Mouse (Mus musculus) heart, embryonic 15.5 days (tissue): ENCODE data around the gene Pnma5. TPM values are rescaled to one million over a fixed set of nuclear protein-coding genes. Genes with fewer than 3 reads are reported as not detected.
"Not testable (repeated sequence)": the region's sequence is repeated elsewhere in the genome, so short reads cannot be mapped to it uniquely, and the experiment has no call there.

Experiments used
- ATAC-seq: fragments of 200-750 bp; cut with Nextera tagmentation; replicated peaks from 2 replicates; pipeline ENCODE4 v1.8.0; 2017; ENCODE audit warnings: low read depth, moderate TSS enrichment; ENCODE audit not compliant: insufficient number of reproducible peaks, insufficient read depth, low FRiP score
- H3K27ac ChIP-seq: fragments of 300-500 bp; sonication (generic); 2 replicates; pipeline ENCODE4 v1.5.1; 2015; ENCODE audit warnings: mild to moderate bottlenecking, inconsistent platforms
- H3K27me3 ChIP-seq: fragments of 300-500 bp; sonication (generic); 2 replicates; pipeline ENCODE4 v1.6.1; 2015; ENCODE audit warnings: inconsistent platforms
- H3K36me3 ChIP-seq: fragments of 300-500 bp; sonication (generic); 2 replicates; pipeline ENCODE4 v1.6.1; 2015; ENCODE audit warnings: mild to moderate bottlenecking, inconsistent platforms
- H3K4me1 ChIP-seq: fragments of 300-500 bp; sonication (generic); replicated peaks from 2 replicates; pipeline ENCODE4 v1.6.1; 2015; ENCODE audit warnings: inconsistent platforms
- H3K4me2 ChIP-seq: fragments of 300-500 bp; sonication (generic); 2 replicates; pipeline ENCODE4 v1.6.1; 2015; ENCODE audit warnings: inconsistent platforms, mild to moderate bottlenecking, moderate library complexity
- H3K4me3 ChIP-seq: fragments of 300-500 bp; sonication (generic); 2 replicates; pipeline ENCODE4 v1.5.1; 2015; ENCODE audit warnings: mild to moderate bottlenecking, inconsistent platforms
- H3K9ac ChIP-seq: fragments of 300-500 bp; sonication (generic); 2 replicates; pipeline ENCODE4 v1.6.1; 2015; ENCODE audit warnings: mild to moderate bottlenecking, inconsistent platforms
- H3K9me3 ChIP-seq: fragments of 300-500 bp; sonication (generic); replicated peaks from 2 replicates; pipeline ENCODE4 v1.6.1; 2016; ENCODE audit warnings: inconsistent platforms
- WGBS: fragments of 180-500 bp; shearing (Covaris S2); methylation state at CpG from one replicate; pipeline ENCODE4 v1.1.7; 2015; ENCODE audit warnings: mixed read lengths; 5-methylcytosine and 5-hydroxymethylcytosine counted together
- polyA plus RNA-seq: library from polyadenylated mRNA; unstranded; fragments of >200 nt; fragmentation: Nextera tagmentation; extraction: Ambion mirVana; gene quantifications from 2 replicates; pipeline ENCODE4 v1.2.1, GENCODE M21; 2015

Pnma5 gene
- 0.10 TPM in 1 of 2 replicates, not detected in the other for polyA plus RNA-seq

DNA sequence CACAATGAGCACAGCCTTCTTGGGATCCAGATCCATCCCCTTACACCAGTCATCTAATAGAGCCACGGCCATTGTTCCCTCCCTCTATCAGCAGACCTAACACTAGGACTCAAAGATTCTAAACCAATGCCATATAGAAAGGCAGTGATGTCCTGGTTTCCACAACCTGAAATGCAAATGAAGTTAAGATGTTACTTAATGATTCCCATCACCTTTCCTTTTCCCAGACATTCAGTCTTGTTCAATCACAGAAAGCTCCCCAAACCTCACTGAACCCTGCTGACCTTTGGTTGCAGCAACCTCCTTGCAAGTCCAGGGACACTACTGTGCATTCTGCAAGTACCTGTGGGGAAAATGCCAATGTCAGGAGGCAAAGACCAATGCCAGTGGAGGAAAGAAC lies at the start of gene Pnma5:
Gene Pnma5, minus strand, starts transcription at position 101 of the 400 bp plus-strand sequence.
- 72% methylated on average over 1 of the region's 1 CpGs for WGBS
- Histone ChIP-seq H3K27ac (no peak within 1 kb of the TSS), H3K36me3 (no peaks in the 10 kb centered on the region), H3K4me1 (no peaks in the 10 kb centered on the region), H3K4me2 (no peak within 1 kb of the TSS), H3K4me3 (no peak within 1 kb of the TSS), H3K9me3 (no peaks in the 10 kb centered on the region), H3K9ac (no peak within 1 kb of the TSS), H3K27me3 (peaks cover 8% of the 10 kb centered on the region; the same call in 1 of the 2 replicates)
- no peak for ATAC-seq

DNA sequence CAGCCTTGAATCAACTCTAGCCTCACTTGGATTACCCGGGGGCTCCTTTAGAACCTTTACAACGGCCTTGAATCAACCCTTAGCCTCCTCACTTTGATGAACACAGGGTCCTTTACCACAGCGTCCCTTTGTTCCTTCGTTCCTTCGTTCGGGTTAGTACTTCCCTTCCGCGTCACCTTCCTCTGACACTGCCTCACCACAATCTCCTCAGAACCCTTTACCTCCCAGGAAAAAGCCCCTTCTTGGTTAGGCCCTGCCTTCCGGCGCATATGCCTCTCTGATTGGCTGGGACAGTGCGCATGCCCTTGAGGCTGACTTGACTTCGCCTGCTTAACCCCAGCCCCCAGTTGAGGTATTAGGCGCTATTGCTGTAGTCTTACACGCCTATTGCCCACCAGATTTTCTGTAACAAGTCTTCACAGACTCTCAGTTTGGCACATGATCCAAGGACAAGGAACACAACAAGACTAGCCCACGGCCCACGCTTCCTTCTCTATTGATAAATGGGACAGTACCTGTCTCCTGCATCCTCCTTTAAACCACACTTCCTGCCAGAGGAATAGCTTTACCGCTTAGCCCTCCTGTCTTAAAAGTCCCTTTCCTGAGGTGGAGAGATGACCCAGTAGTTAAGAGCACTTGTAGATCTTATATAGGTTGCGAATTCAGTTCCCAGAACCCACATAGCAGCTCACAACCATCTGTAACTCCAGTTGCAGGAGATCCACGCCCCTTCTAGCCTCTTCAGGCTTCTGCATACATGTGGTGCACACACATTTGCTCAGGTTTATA lies 45.6 kb upstream of the Pnma5 start, which contains the start of gene Xlr4a:
Gene Xlr4a, minus strand, starts transcription at position 212 of the 789 bp plus-strand sequence.
- not testable (repeated sequence) for H3K9ac ChIP-seq, ATAC-seq
- 75% methylated on average over 19 of the region's 19 CpGs for WGBS

DNA sequence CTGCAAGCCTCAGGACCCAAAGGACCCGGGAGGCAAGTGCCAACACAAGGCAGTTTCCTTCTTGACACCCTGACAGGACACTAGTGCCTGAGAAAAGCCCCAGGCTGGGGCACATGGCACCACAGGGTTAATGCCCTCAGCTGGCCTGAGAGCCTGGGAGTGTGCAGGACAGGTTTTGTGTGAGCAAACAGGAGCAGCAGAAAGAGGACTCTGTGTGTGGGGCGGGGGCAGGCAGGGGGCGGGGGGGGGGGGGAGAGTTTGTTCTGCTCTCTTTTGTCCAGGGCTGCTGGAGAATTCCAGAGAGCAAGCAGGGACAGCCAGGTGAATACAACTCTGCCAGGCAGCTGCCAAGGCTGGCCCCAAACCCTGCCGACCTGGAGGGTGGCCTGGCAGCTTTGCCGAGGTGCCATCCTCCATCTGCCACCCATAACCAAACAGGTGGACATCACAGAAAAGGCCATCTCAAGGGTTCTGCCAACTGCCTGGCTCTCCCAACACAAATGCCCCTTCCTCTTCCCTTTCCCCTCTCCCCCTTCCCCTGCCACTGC lies 29.9 kb upstream of the Pnma5 start:
- not testable (repeated sequence) for H3K4me2 ChIP-seq, H3K4me1 ChIP-seq, H3K9me3 ChIP-seq, ATAC-seq, H3K9ac ChIP-seq, H3K4me3 ChIP-seq, H3K36me3 ChIP-seq, H3K27ac ChIP-seq
- 20% methylated on average over 1 of the region's 5 CpGs for WGBS
- peaks cover 18% of the 10 kb centered on the region for H3K27me3 ChIP-seq

More for the DNA sequence above, 45.6 kb upstream of the Pnma5 start, which contains the start of gene Xlr4a:
- not testable (repeated sequence) for H3K9me3 ChIP-seq, H3K27ac ChIP-seq, H3K4me3 ChIP-seq, H3K4me1 ChIP-seq, H3K4me2 ChIP-seq, H3K36me3 ChIP-seq, H3K27me3 ChIP-seq

DNA sequence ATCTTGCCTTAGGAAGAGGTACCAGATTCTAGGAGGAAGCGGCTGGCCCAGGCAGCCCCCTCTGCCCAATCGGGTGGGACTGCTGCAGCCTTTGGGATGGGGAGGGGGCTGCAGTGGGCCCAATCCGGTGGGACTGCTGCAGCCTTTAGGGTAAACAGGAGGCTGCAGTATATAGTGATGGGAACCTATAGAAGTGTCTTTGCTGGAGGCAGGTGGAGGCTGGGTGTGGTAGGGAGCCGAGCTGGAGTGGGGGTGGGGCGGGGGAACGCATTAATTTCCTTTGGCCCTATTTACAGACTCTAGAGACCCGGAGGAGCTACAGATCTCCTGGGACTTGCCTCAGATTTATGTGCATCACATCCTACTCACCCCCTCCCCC lies 27.5 kb upstream of the Pnma5 start, which contains the start of gene Pnma3:
Gene Pnma3, plus strand, starts transcription at position 373 of the 379 bp plus-strand sequence.
- WGBS = 27% methylated on average over 7 of the region's 7 CpGs
- H3K4me2 ChIP-seq = peak within 1 kb of the TSS; percentile 45
- H3K4me3 ChIP-seq = no peak within 1 kb of the TSS; the same call in 1 of the 2 replicates
- no peaks in the 10 kb centered on the region for H3K9me3 ChIP-seq
- H3K27ac ChIP-seq = no peak within 1 kb of the TSS
- H3K36me3 ChIP-seq = no peaks in the 10 kb centered on the region
- peaks cover 18% of the 10 kb centered on the region for H3K27me3 ChIP-seq
- no peak within 1 kb of the TSS for H3K9ac ChIP-seq
- no peak for ATAC-seq
- H3K4me1 ChIP-seq = peaks cover 5% of the 10 kb centered on the region; the same call in 1 of the 2 replicates

DNA sequence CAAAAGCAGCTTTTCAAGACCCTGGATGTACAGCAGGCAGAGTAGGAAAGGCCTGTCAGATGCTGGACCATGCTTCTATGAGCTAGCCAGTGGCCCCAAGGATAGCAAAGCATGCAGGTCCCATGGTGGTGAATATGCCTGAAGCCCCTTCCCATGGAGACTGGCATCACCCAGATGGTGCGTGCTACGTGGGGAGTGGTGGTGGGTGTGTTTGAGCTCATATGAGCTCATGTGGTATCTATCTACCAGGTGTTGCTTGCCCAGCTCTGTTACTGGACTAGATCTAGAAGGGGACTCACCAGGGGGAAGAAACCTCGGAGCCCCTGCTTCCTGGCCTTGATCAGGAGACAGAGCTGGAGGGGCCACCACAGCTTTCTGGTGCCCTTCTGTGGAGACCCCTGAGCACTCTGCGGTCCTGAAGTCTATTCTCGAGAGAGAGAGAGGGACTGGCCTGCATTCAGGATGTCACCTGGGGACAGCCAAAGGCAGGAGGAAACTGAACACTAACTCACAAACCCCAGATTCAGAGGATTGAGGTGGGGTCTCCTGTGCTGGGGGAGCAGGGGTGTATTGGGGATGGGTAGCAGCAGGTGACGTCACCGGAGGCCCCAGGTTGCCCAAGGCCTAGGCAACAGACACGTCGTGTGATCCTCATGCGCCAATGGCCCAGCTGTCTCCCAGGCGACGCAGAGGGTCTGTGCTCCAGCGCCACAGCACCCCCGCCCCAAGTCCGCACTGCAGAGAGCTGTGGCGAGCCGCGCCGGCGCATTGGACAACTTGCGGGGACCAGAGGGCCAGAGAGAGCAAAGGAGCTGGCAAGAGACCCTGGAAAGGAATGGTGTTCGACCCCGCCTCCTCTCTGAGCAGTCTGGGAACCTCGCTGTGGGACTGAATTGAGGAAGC lies 26.9 kb upstream of the Pnma5 start:
- no peaks in the 10 kb centered on the region for H3K36me3 ChIP-seq
- ATAC-seq = no peak
- H3K4me2 ChIP-seq = peak overlapping the region; percentile 45
- no peak overlapping the region for H3K9ac ChIP-seq
- no peak overlapping the region; the same call in 1 of the 2 replicates for H3K4me3 ChIP-seq
- WGBS = 34% methylated on average over 23 of the region's 24 CpGs
- peaks cover 5% of the 10 kb centered on the region; the same call in 1 of the 2 replicates for H3K4me1 ChIP-seq
- H3K27me3 ChIP-seq = peaks cover 18% of the 10 kb centered on the region
- no peaks in the 10 kb centered on the region for H3K9me3 ChIP-seq
- H3K27ac ChIP-seq = no peak overlapping the region

DNA sequence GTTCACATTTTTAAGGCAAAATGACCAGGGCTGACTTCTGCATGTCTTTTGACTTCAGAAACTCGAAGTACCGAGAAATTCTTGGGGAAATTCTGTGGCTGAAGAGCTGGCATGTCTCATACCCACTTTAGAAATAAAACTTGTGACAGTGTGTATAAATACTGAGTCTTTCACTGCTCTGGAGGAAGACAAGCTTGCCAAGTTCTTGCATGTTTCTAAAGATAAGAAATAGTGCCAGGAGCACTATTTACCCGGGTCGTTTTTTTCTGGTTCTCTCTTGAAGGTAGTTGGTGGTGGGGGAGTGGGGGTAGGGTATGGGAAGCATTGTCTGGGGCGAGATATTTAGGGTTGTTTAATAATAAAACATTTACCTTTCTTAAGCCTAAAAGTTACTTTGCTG lies 25.4 kb upstream of the Pnma5 start:
- no peak for ATAC-seq
- WGBS = 27% methylated on average over 5 of the region's 5 CpGs
- Histone ChIP-seq H3K9ac (no peak overlapping the region), H3K4me2 (no peak overlapping the region), H3K27ac (no peak overlapping the region), H3K4me3 (no peak overlapping the region), H3K27me3 (peaks cover 18% of the 10 kb centered on the region), H3K36me3 (no peaks in the 10 kb centered on the region), H3K4me1 (peaks cover 5% of the 10 kb centered on the region; the same call in 1 of the 2 replicates), H3K9me3 (no peaks in the 10 kb centered on the region)

DNA sequence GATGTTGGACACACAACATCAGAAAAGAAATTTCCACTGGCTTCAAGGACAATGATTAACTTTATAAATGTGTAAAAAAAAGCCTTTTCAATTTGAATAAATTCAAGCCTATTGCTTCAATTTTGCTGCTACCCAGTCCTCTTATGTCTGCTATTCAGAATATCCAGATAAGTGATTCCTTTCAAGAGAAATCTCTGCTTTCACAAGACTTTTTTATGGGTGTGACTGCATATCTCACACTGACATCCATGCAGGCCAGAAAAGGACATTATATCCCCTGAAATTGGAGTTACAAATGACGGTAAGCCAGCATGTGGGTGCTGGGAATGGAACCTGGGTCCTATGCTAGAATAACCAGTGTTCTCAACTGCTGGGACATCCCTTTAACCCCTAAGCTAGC lies 24.6 kb upstream of the Pnma5 start:
- Histone ChIP-seq H3K4me1 (peaks cover 5% of the 10 kb centered on the region; the same call in 1 of the 2 replicates), H3K27ac (no peak overlapping the region), H3K9me3 (no peaks in the 10 kb centered on the region), H3K4me2 (no peak overlapping the region), H3K27me3 (peaks cover 18% of the 10 kb centered on the region), H3K9ac (no peak overlapping the region), H3K36me3 (no peaks in the 10 kb centered on the region), H3K4me3 (no peak overlapping the region)
- WGBS = 83% methylated on average over 1 of the region's 1 CpGs
- no peak for ATAC-seq

DNA sequence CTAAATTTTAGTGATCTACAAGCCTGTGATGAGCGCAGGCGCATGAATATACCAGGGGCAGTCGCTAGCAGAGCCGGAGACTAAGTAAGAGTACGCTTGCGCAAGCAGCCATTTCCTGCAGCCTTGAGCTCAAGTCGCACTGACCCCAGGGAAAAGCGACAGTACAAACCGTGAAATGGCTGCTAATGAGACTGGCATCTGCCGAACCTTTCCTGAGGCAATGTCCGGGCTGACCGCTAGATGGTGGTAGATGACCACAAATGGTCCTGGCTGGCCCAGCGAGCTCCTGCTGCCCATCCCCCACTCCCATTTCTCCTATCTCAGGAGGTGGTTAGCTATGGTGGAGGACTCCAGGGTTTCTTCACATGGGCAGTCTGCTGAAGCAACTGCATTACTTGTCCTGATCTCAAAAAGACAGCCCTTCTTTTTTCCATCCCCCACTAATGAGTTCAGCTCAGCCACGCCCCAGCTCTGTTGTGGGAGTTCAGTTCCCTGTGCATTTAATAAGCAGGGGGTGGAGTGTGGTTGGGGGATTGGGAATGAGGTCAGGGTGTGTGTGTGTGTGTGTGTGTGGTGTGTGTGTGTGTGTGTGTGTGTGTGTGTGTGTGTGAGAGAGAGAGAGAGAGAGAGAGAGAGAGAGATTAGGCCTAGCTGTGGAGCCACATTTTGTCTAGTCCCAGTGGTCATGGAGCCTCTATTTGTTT lies 17.1 kb upstream of the Pnma5 start:
- no peaks in the 10 kb centered on the region for H3K27me3 ChIP-seq
- peak; percentile 91 for ATAC-seq
- 15% methylated on average over 14 of the region's 14 CpGs for WGBS
- peak overlapping the region; percentile 41 for H3K4me2 ChIP-seq
- no peak overlapping the region for H3K9ac ChIP-seq
- no peaks in the 10 kb centered on the region for H3K9me3 ChIP-seq
- no peak overlapping the region for H3K27ac ChIP-seq
- H3K36me3 ChIP-seq = no peaks in the 10 kb centered on the region
- no peak overlapping the region; the same call in 1 of the 2 replicates for H3K4me3 ChIP-seq
- no peaks in the 10 kb centered on the region for H3K4me1 ChIP-seq

DNA sequence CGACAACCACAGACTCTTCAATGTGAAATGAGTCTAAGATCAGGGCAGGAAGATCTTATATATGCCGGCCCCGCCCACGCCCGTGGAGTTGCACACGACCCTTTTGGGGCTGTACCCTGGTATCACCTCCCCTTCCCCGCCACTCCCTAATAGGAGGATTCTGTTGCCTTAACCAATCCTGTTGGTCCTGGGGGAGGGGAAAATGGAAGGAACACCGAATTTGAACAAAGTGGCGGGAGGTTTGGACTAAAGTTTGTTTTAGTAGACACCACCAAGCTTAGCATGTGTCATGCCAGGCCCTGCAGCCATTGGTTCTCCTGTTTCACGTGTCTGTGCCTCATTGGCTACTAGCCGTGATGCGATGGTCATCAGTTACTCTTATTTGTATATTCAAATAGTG lies 2.8 kb upstream of the Pnma5 start:
- Histone ChIP-seq H3K4me3 (no peak overlapping the region), H3K4me1 (no peaks in the 10 kb centered on the region), H3K36me3 (no peaks in the 10 kb centered on the region), H3K27me3 (peaks cover 3% of the 10 kb centered on the region; the same call in 1 of the 2 replicates), H3K9ac (no peak overlapping the region), H3K9me3 (no peaks in the 10 kb centered on the region), H3K27ac (no peak overlapping the region), H3K4me2 (no peak overlapping the region)
- ATAC-seq = no peak
- WGBS = 78% methylated on average over 12 of the region's 12 CpGs

DNA sequence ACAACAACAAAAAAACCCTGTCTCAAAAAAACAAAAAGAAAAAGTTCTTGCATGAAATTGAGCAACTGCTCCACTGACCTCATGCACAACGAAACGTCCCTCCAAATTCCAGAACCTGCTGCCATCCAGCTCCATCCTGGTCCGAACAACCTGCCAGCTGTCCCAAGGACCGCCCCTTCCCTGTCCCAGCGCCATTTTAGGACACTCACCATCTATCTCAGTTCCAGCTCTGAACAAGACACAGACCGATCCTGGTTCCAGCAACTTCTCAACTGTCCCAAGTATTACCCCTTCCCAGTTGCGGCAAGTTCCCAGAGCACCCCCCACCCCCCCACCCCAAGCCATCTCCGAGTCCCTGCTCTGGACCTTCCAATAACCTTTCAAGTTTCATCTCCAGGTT lies 1.9 kb upstream of the Pnma5 start:
- H3K27ac ChIP-seq = no peak overlapping the region
- no peak overlapping the region for H3K4me3 ChIP-seq
- no peak overlapping the region for H3K4me2 ChIP-seq
- H3K9ac ChIP-seq = no peak overlapping the region
- no peaks in the 10 kb centered on the region for H3K9me3 ChIP-seq
- no peaks in the 10 kb centered on the region for H3K36me3 ChIP-seq
- 77% methylated on average over 8 of the region's 8 CpGs for WGBS
- no peaks in the 10 kb centered on the region for H3K4me1 ChIP-seq
- H3K27me3 ChIP-seq = peaks cover 3% of the 10 kb centered on the region; the same call in 1 of the 2 replicates
- ATAC-seq = no peak
